Mouse (Mus musculus) heart, embryonic 16.5 days (tissue): ENCODE results near the gene Nudt4. TPM values are rescaled to one million over a fixed set of nuclear protein-coding genes. Genes with fewer than 3 reads are reported as not detected.

Experiments used
- ATAC-seq: fragments of 200-750 bp; cut with Nextera tagmentation; replicated peaks from 2 replicates; pipeline ENCODE4 v1.8.0; 2017; ENCODE audit warnings: moderate number of reproducible peaks; ENCODE audit not compliant: insufficient read depth, low FRiP score; ENCODE audit errors: extremely low read depth
- H3K27ac ChIP-seq: fragments of 300-500 bp; sonication (generic); 2 replicates; pipeline ENCODE4 v1.5.1; 2014; ENCODE audit warnings: mild to moderate bottlenecking, low read length, control low read depth, moderate library complexity
- H3K27me3 ChIP-seq: fragments of 300-500 bp; sonication (generic); 2 replicates; pipeline ENCODE4 v1.6.1; 2014; ENCODE audit warnings: low read length, mixed read lengths; ENCODE audit not compliant: control insufficient read depth, insufficient read depth
- H3K36me3 ChIP-seq: fragments of 300-500 bp; sonication (generic); 2 replicates; pipeline ENCODE4 v1.6.1; 2014; ENCODE audit not compliant: control insufficient read depth, insufficient read depth
- H3K4me1 ChIP-seq: fragments of 300-500 bp; sonication (generic); 2 replicates; pipeline ENCODE4 v1.6.1; 2014; ENCODE audit warnings: low read length, mixed read lengths; ENCODE audit not compliant: control insufficient read depth, insufficient read depth
- H3K4me2 ChIP-seq: fragments of 300-500 bp; sonication (generic); 2 replicates; pipeline ENCODE4 v1.6.1; 2014; ENCODE audit warnings: low read depth, mild to moderate bottlenecking, control low read depth, low read length
- H3K4me3 ChIP-seq: fragments of 300-500 bp; sonication (generic); 2 replicates; pipeline ENCODE4 v1.5.1; 2014; ENCODE audit warnings: mild to moderate bottlenecking, control low read depth, low read length
- H3K9ac ChIP-seq: fragments of 300-500 bp; sonication (generic); 2 replicates; pipeline ENCODE4 v1.6.1; 2014; ENCODE audit warnings: low read length, control low read depth
- H3K9me3 ChIP-seq: fragments of 300-500 bp; sonication (generic); replicated peaks from 2 replicates; pipeline ENCODE4 v1.6.1; 2016; ENCODE audit warnings: low read length; ENCODE audit not compliant: control insufficient read depth
- WGBS: fragments of 180-500 bp; shearing (Covaris S2); extraction: QIAGEN DNeasy Blood & Tissue Kit; methylation state at CpG from one replicate; pipeline ENCODE4 v1.1.7; 2014; 5-methylcytosine and 5-hydroxymethylcytosine counted together
- polyA plus RNA-seq: library from polyadenylated mRNA; unstranded; fragments of >200 nt; fragmentation: Nextera tagmentation; extraction: Ambion mirVana; gene quantifications from 2 replicates; pipeline ENCODE4 v1.2.1, GENCODE M21; 2015

The Nudt4 gene
- polyA plus RNA-seq, 1 experiment from 2014 or later: 83.7 TPM

GRCm38 (mm10) chr10:95548154-95548826 lies 15.7 kb downstream of the Nudt4 start:
- H3K9me3 ChIP-seq: no peaks in the 10 kb centered on the region
- no peak for ATAC-seq

GRCm38 (mm10) chr10:95546178-95546577 lies 17.8 kb downstream of the Nudt4 start:
- Histone ChIP-seq H3K4me3 (no peak overlapping the region), H3K9me3 (no peaks in the 10 kb centered on the region), H3K27me3 (no peaks in the 10 kb centered on the region), H3K4me1 (peaks cover 9% of the 10 kb centered on the region), H3K36me3 (peaks cover 39% of the 10 kb centered on the region), H3K4me2 (no peak overlapping the region), H3K27ac (no peak overlapping the region), H3K9ac (no peak overlapping the region)
- 93% methylated on average over 2 of the region's 2 CpGs for WGBS
- no peak for ATAC-seq

More at GRCm38 (mm10) chr10:95548154-95548826, 15.7 kb downstream of the Nudt4 start:
- H3K27ac ChIP-seq: no peak overlapping the region
- no peak overlapping the region for H3K4me2 ChIP-seq
- no peaks in the 10 kb centered on the region for H3K27me3 ChIP-seq
- WGBS: 74% methylated on average over 11 of the region's 11 CpGs
- H3K4me1 ChIP-seq: peaks cover 9% of the 10 kb centered on the region; the same call in 1 of the 2 replicates
- peaks cover 42% of the 10 kb centered on the region for H3K36me3 ChIP-seq
- H3K4me3 ChIP-seq: no peak overlapping the region
- no peak overlapping the region for H3K9ac ChIP-seq

- ATAC-seq: no peak
- no peak overlapping the region for H3K27ac ChIP-seq
- H3K36me3 ChIP-seq: peaks cover 31% of the 10 kb centered on the region
- H3K9ac ChIP-seq: no peak overlapping the region
- no peaks in the 10 kb centered on the region for H3K9me3 ChIP-seq
- H3K4me2 ChIP-seq: no peak overlapping the region
- 68% methylated on average over 4 of the region's 4 CpGs for WGBS
- peaks cover 9% of the 10 kb centered on the region for H3K4me1 ChIP-seq
- no peak overlapping the region for H3K4me3 ChIP-seq
- H3K27me3 ChIP-seq: no peaks in the 10 kb centered on the region
These were observed 18.9 kb downstream of the Nudt4 start for GRCm38 (mm10) chr10:95545051-95545450.

- no peak overlapping the region for H3K4me3 ChIP-seq
- no peaks in the 10 kb centered on the region for H3K27me3 ChIP-seq
- no peak overlapping the region for H3K4me2 ChIP-seq
- no peaks in the 10 kb centered on the region for H3K9me3 ChIP-seq
- ATAC-seq: no peak
- WGBS: 72% methylated on average over 2 of the region's 2 CpGs
- peaks cover 13% of the 10 kb centered on the region for H3K4me1 ChIP-seq
- peak overlapping the region; percentile 35 for H3K27ac ChIP-seq
- no peak overlapping the region for H3K9ac ChIP-seq
- H3K36me3 ChIP-seq: peaks cover 27% of the 10 kb centered on the region
These were observed 19.3 kb downstream of the Nudt4 start for GRCm38 (mm10) chr10:95544651-95545050.

GRCm38 (mm10) chr10:95544004-95544403 lies 19.9 kb downstream of the Nudt4 start:
- ATAC-seq: no peak
- Histone ChIP-seq H3K27ac (no peak overlapping the region), H3K9me3 (no peaks in the 10 kb centered on the region), H3K27me3 (no peaks in the 10 kb centered on the region), H3K9ac (no peak overlapping the region), H3K4me1 (peaks cover 17% of the 10 kb centered on the region), H3K36me3 (peaks cover 23% of the 10 kb centered on the region), H3K4me3 (no peak overlapping the region), H3K4me2 (no peak overlapping the region)

GRCm38 (mm10) chr10:95543377-95543776 lies 20.6 kb downstream of the Nudt4 start:
- Histone ChIP-seq H3K4me2 (no peak overlapping the region), H3K4me1 (peaks cover 22% of the 10 kb centered on the region), H3K9ac (no peak overlapping the region), H3K4me3 (no peak overlapping the region), H3K9me3 (no peaks in the 10 kb centered on the region), H3K27ac (no peak overlapping the region), H3K27me3 (no peaks in the 10 kb centered on the region), H3K36me3 (peaks cover 20% of the 10 kb centered on the region)
- 90% methylated on average over 2 of the region's 2 CpGs for WGBS
- ATAC-seq: no peak

GRCm38 (mm10) chr10:95542916-95543315 lies 21.0 kb downstream of the Nudt4 start:
- Histone ChIP-seq H3K4me1 (peaks cover 25% of the 10 kb centered on the region), H3K27ac (no peak overlapping the region), H3K9me3 (no peaks in the 10 kb centered on the region), H3K4me2 (no peak overlapping the region), H3K27me3 (no peaks in the 10 kb centered on the region), H3K9ac (no peak overlapping the region), H3K36me3 (peaks cover 16% of the 10 kb centered on the region; the same call in 1 of the 2 replicates), H3K4me3 (no peak overlapping the region)
- no peak for ATAC-seq
- WGBS: 88% methylated on average over 4 of the region's 4 CpGs

GRCm38 (mm10) chr10:95539841-95540240 lies 24.1 kb downstream of the Nudt4 start:
- H3K9me3 ChIP-seq: no peaks in the 10 kb centered on the region
- peaks cover 5% of the 10 kb centered on the region; the same call in 1 of the 2 replicates for H3K36me3 ChIP-seq
- no peaks in the 10 kb centered on the region for H3K27me3 ChIP-seq
- H3K4me3 ChIP-seq: no peak overlapping the region
- WGBS: 79% methylated on average over 3 of the region's 3 CpGs
- no peak for ATAC-seq
- H3K9ac ChIP-seq: 0 out of 2 replicates have a peak overlapping the region, but pooled peaks have one; percentile 9
- no peak overlapping the region; the same call in 1 of the 2 replicates for H3K4me2 ChIP-seq
- H3K27ac ChIP-seq: peak overlapping the region; percentile 45
- H3K4me1 ChIP-seq: peaks cover 29% of the 10 kb centered on the region

GRCm38 (mm10) chr10:95539260-95539659 lies 24.7 kb downstream of the Nudt4 start:
- H3K27me3 ChIP-seq: no peaks in the 10 kb centered on the region
- peaks cover 29% of the 10 kb centered on the region for H3K4me1 ChIP-seq
- peak overlapping the region; percentile 83 for H3K27ac ChIP-seq
- H3K9ac ChIP-seq: 0 out of 2 replicates have a peak overlapping the region, but pooled peaks have one; percentile 9
- ATAC-seq: peak; percentile 73
- WGBS: 39% methylated on average over 3 of the region's 3 CpGs
- H3K36me3 ChIP-seq: peaks cover 3% of the 10 kb centered on the region; the same call in 1 of the 2 replicates
- no peaks in the 10 kb centered on the region for H3K9me3 ChIP-seq
- peak overlapping the region; percentile 43 for H3K4me2 ChIP-seq
- no peak overlapping the region for H3K4me3 ChIP-seq
